Mouse (Mus musculus) forebrain, embryonic 13.5 days (tissue): ENCODE results near the gene Gm10272. TPM values are rescaled to one million over a fixed set of nuclear protein-coding genes. Genes with fewer than 3 reads are reported as not detected.
A peak's percentile ranks its signal among the peaks of the same experiment; 100 is the strongest.
"Not testable (repeated sequence)": the region's sequence is repeated elsewhere in the genome, so short reads cannot be mapped to it uniquely, and the experiment has no call there.

Experiments used
- ATAC-seq: fragments of 200-750 bp; cut with Nextera tagmentation; 2 replicates; pipeline ENCODE4 v1.8.0; 2017
- H3K27ac ChIP-seq: fragments of 300-500 bp; sonication (generic); 2 replicates; pipeline ENCODE4 v1.5.1; 2015; ENCODE audit warnings: inconsistent platforms, mild to moderate bottlenecking, moderate library complexity
- H3K27me3 ChIP-seq: fragments of 300-500 bp; sonication (generic); 2 replicates; pipeline ENCODE4 v1.6.1; 2015; ENCODE audit warnings: mild to moderate bottlenecking, inconsistent platforms
- H3K36me3 ChIP-seq: fragments of 300-500 bp; sonication (generic); 2 replicates; pipeline ENCODE4 v1.6.1; 2015; ENCODE audit warnings: mild to moderate bottlenecking, inconsistent platforms; ENCODE audit not compliant: poor library complexity, severe bottlenecking
- H3K4me1 ChIP-seq: fragments of 300-500 bp; sonication (generic); 2 replicates; pipeline ENCODE4 v1.6.1; 2015; ENCODE audit warnings: inconsistent platforms
- H3K4me2 ChIP-seq: fragments of 300-500 bp; sonication (generic); 2 replicates; pipeline ENCODE4 v1.6.1; 2015; ENCODE audit warnings: inconsistent platforms, mild to moderate bottlenecking, moderate library complexity
- H3K4me3 ChIP-seq: fragments of 300-500 bp; sonication (generic); 2 replicates; pipeline ENCODE4 v1.5.1; 2015; ENCODE audit warnings: mild to moderate bottlenecking, inconsistent platforms
- H3K9ac ChIP-seq: fragments of 300-500 bp; sonication (generic); 2 replicates; pipeline ENCODE4 v1.6.1; 2015; ENCODE audit warnings: mild to moderate bottlenecking, inconsistent platforms
- H3K9me3 ChIP-seq: fragments of 300-500 bp; sonication (generic); replicated peaks from 2 replicates; pipeline ENCODE4 v1.6.1; 2016; ENCODE audit warnings: inconsistent platforms
- WGBS: fragments of 180-500 bp; shearing (Covaris S2); methylation state at CpG from one replicate; pipeline ENCODE4 v1.1.7; 2015; 5-methylcytosine and 5-hydroxymethylcytosine counted together
- polyA plus RNA-seq: library from polyadenylated mRNA; unstranded; fragments of >200 nt; fragmentation: Nextera tagmentation; extraction: Ambion mirVana; gene quantifications from 2 replicates; pipeline ENCODE4 v1.2.1, GENCODE M21; 2015

Gm10272 gene
- polyA plus RNA-seq, 1 experiment from 2014 or later, result not detected

GRCm38 (mm10) chr10:77687021-77687420, 19.4 kb upstream of the Gm10272 start:
- no peaks in the 10 kb centered on the region for H3K36me3 ChIP-seq
- ATAC-seq, result no peak
- no peak overlapping the region for H3K9ac ChIP-seq
- 27% methylated on average over 10 of the region's 10 CpGs for WGBS
- H3K4me1 ChIP-seq, result peaks cover 4% of the 10 kb centered on the region; the same call in 1 of the 2 replicates
- H3K4me2 ChIP-seq, result no peak overlapping the region
- H3K9me3 ChIP-seq, result no peaks in the 10 kb centered on the region
- no peak overlapping the region for H3K27ac ChIP-seq
- H3K27me3 ChIP-seq, result peaks cover 30% of the 10 kb centered on the region
- no peak overlapping the region for H3K4me3 ChIP-seq

- 56% methylated on average over 3 of the region's 3 CpGs for WGBS
- not testable (repeated sequence) for ATAC-seq, H3K9me3 ChIP-seq, H3K36me3 ChIP-seq, H3K4me1 ChIP-seq, H3K4me3 ChIP-seq, H3K4me2 ChIP-seq, H3K9ac ChIP-seq
- H3K27ac ChIP-seq, result peak within 1 kb of the TSS; percentile 48; the same call in 1 of the 2 replicates
- peaks cover 25% of the 10 kb centered on the region for H3K27me3 ChIP-seq
Measured at GRCm38 (mm10) chr10:77690356-77690807, 16.0 kb upstream of the Gm10272 start, which contains the start of gene Gm19402. TSS of gene Gm19402 (minus strand) at chr10:77690757.

- WGBS, result 38% methylated on average over 4 of the region's 4 CpGs
- H3K27ac ChIP-seq, result no peak within 1 kb of the TSS
Measured at GRCm38 (mm10) chr10:77697133-77697532, 9.3 kb upstream of the Gm10272 start, which contains the start of gene Gm9508. TSS of gene Gm9508 (minus strand) at chr10:77697233.

GRCm38 (mm10) chr10:77709831-77710230, 3.4 kb downstream of the Gm10272 start:
- no peaks in the 10 kb centered on the region for H3K4me1 ChIP-seq
- H3K36me3 ChIP-seq, result no peaks in the 10 kb centered on the region
- H3K9me3 ChIP-seq, result peaks cover 14% of the 10 kb centered on the region
- no peak overlapping the region for H3K4me3 ChIP-seq
- no peak overlapping the region for H3K9ac ChIP-seq
- H3K27me3 ChIP-seq, result no peaks in the 10 kb centered on the region
- WGBS, result 86% methylated on average over 3 of the region's 3 CpGs
- ATAC-seq, result no peak
- no peak overlapping the region for H3K27ac ChIP-seq
- H3K4me2 ChIP-seq, result no peak overlapping the region

More at GRCm38 (mm10) chr10:77697133-77697532, 9.3 kb upstream of the Gm10272 start, which contains the start of gene Gm9508:
- Histone ChIP-seq H3K9me3 (no peaks in the 10 kb centered on the region; the same call in 1 of the 2 replicates), H3K4me2 (no peak within 1 kb of the TSS), H3K4me3 (no peak within 1 kb of the TSS), H3K4me1 (no peaks in the 10 kb centered on the region), H3K27me3 (no peaks in the 10 kb centered on the region), H3K36me3 (no peaks in the 10 kb centered on the region), H3K9ac (no peak within 1 kb of the TSS)
- no peak for ATAC-seq

GRCm38 (mm10) chr10:77711157-77711556, 4.7 kb downstream of the Gm10272 start, which contains the start of gene Gm10024:
TSS of gene Gm10024 (plus strand) at chr10:77711457.
- H3K36me3 ChIP-seq, H3K4me2 ChIP-seq, H3K4me1 ChIP-seq, H3K4me3 ChIP-seq, H3K27ac ChIP-seq, H3K9ac ChIP-seq, ATAC-seq, H3K27me3 ChIP-seq: not testable (repeated sequence)
- H3K9me3 ChIP-seq, result peaks cover 11% of the 10 kb centered on the region

GRCm38 (mm10) chr10:77713734-77714133, 7.3 kb downstream of the Gm10272 start:
- peaks cover 5% of the 10 kb centered on the region; the same call in 1 of the 2 replicates for H3K9me3 ChIP-seq
- H3K36me3 ChIP-seq, result no peaks in the 10 kb centered on the region
- no peaks in the 10 kb centered on the region for H3K4me1 ChIP-seq
- no peak overlapping the region for H3K4me3 ChIP-seq
- no peak overlapping the region for H3K27ac ChIP-seq
- 74% methylated on average over 4 of the region's 4 CpGs for WGBS
- no peak overlapping the region for H3K9ac ChIP-seq
- no peak for ATAC-seq
- H3K4me2 ChIP-seq, result no peak overlapping the region
- no peaks in the 10 kb centered on the region for H3K27me3 ChIP-seq

GRCm38 (mm10) chr10:77715507-77715906, 9.1 kb downstream of the Gm10272 start, which contains the start of gene Gm10142:
TSS of gene Gm10142 (plus strand) at chr10:77715807.
- Histone ChIP-seq H3K27me3 (no peaks in the 10 kb centered on the region), H3K4me2 (no peak within 1 kb of the TSS), H3K27ac (no peak within 1 kb of the TSS), H3K4me1 (no peaks in the 10 kb centered on the region), H3K9me3 (peaks cover 9% of the 10 kb centered on the region), H3K36me3 (no peaks in the 10 kb centered on the region), H3K4me3 (no peak within 1 kb of the TSS), H3K9ac (no peak within 1 kb of the TSS)
- ATAC-seq, result no peak
- 85% methylated on average over 1 of the region's 1 CpGs for WGBS

GRCm38 (mm10) chr10:77720299-77720698, 13.9 kb downstream of the Gm10272 start, which contains the start of gene Krtap12-1:
TSS of gene Krtap12-1 (plus strand) at chr10:77720599.
- not testable (repeated sequence) for H3K36me3 ChIP-seq, H3K4me3 ChIP-seq, H3K9me3 ChIP-seq, H3K27ac ChIP-seq, H3K9ac ChIP-seq, H3K4me1 ChIP-seq, ATAC-seq, H3K27me3 ChIP-seq, H3K4me2 ChIP-seq
- 93% methylated on average over 1 of the region's 1 CpGs for WGBS

GRCm38 (mm10) chr10:77724855-77725254, 18.4 kb downstream of the Gm10272 start:
- H3K36me3 ChIP-seq, result no peaks in the 10 kb centered on the region
- H3K27ac ChIP-seq, result no peak overlapping the region
- no peaks in the 10 kb centered on the region; the same call in 1 of the 2 replicates for H3K27me3 ChIP-seq
- H3K4me2 ChIP-seq, result no peak overlapping the region
- H3K9ac ChIP-seq, result no peak overlapping the region
- peaks cover 7% of the 10 kb centered on the region for H3K9me3 ChIP-seq
- H3K4me3 ChIP-seq, result no peak overlapping the region
- no peaks in the 10 kb centered on the region for H3K4me1 ChIP-seq
- 72% methylated on average over 8 of the region's 8 CpGs for WGBS
- ATAC-seq, result no peak

GRCm38 (mm10) chr10:77726186-77726585, 19.8 kb downstream of the Gm10272 start, which contains the start of gene Gm10100:
TSS of gene Gm10100 (plus strand) at chr10:77726486.
- no peak within 1 kb of the TSS for H3K4me2 ChIP-seq
- H3K36me3 ChIP-seq, result no peaks in the 10 kb centered on the region
- H3K27ac ChIP-seq, result no peak within 1 kb of the TSS
- H3K9ac ChIP-seq, result no peak within 1 kb of the TSS
- WGBS, result 46% methylated on average over 3 of the region's 3 CpGs
- no peak for ATAC-seq
- H3K27me3 ChIP-seq, result no peaks in the 10 kb centered on the region; the same call in 1 of the 2 replicates
- H3K4me1 ChIP-seq, result no peaks in the 10 kb centered on the region
- no peaks in the 10 kb centered on the region for H3K9me3 ChIP-seq
- H3K4me3 ChIP-seq, result no peak within 1 kb of the TSS

- no peak for ATAC-seq
Measured at GRCm38 (mm10) chr10:77728280-77728679, 21.9 kb downstream of the Gm10272 start.

GRCm38 (mm10) chr10:77729241-77729640, 22.8 kb downstream of the Gm10272 start:
- no peaks in the 10 kb centered on the region; the same call in 1 of the 2 replicates for H3K27me3 ChIP-seq
- H3K9ac ChIP-seq, result no peak overlapping the region
- H3K4me3 ChIP-seq, result no peak overlapping the region
- 56% methylated on average over 4 of the region's 4 CpGs for WGBS
- H3K27ac ChIP-seq, result no peak overlapping the region
- H3K4me2 ChIP-seq, result no peak overlapping the region
- H3K9me3 ChIP-seq, result no peaks in the 10 kb centered on the region; the same call in 1 of the 2 replicates
- no peaks in the 10 kb centered on the region for H3K36me3 ChIP-seq
- no peak for ATAC-seq
- H3K4me1 ChIP-seq, result no peaks in the 10 kb centered on the region

More at GRCm38 (mm10) chr10:77728280-77728679, 21.9 kb downstream of the Gm10272 start:
- WGBS, result 72% methylated on average over 4 of the region's 4 CpGs
- Histone ChIP-seq H3K9ac (no peak overlapping the region), H3K27me3 (no peaks in the 10 kb centered on the region; the same call in 1 of the 2 replicates), H3K4me1 (no peaks in the 10 kb centered on the region), H3K9me3 (no peaks in the 10 kb centered on the region), H3K27ac (no peak overlapping the region), H3K4me2 (no peak overlapping the region), H3K36me3 (no peaks in the 10 kb centered on the region), H3K4me3 (no peak overlapping the region)
